Mouse (Mus musculus): Measurements from ENCODE around the gene Sept9. TPM values are rescaled to one million over a fixed set of nuclear protein-coding genes. Genes with fewer than 3 reads are reported as not detected.

Sept9 gene
- polyA plus RNA-seq (2012; rRNA removed) (76.5 and 78.7 TPM in 2 replicates), polyA plus RNA-seq (2014; fragmentation: Nextera tagmentation; extraction: Ambion mirVana) (125 and 136 TPM in 2 replicates)

GRCm38 (mm10) chr11:117199282-117200175, at the start of gene Sept9:
Gene Sept9 (plus strand): TSS chr11:117199661.
- H3K4me1 ChIP-seq (ENCODE audit: control insufficient read depth, insufficient read depth, low read length), result peaks cover 34% of the 10 kb centered on the region
- H3K4me2 ChIP-seq (replicated peaks; ENCODE audit: low read depth, low read length, severe bottlenecking), result peak within 1 kb of the TSS; percentile 91
- peak; percentile 8 for DNase-seq (ENCODE audit: low spot score)
- peaks cover 10% of the 10 kb centered on the region; the same call in 1 of the 2 replicates for H3K27me3 ChIP-seq (ENCODE audit: control insufficient read depth, insufficient read depth, low read length)
- 2% methylated on average over 58 of the region's 70 CpGs for WGBS
- H3K9me3 ChIP-seq (ENCODE audit: control insufficient read depth, low read length), result no peaks in the 10 kb centered on the region
- H3K9ac ChIP-seq (ENCODE audit: low read depth, low read length, severe bottlenecking), result peak within 1 kb of the TSS; percentile 58
- peak within 1 kb of the TSS; percentile 49 for H3K4me3 ChIP-seq (replicated peaks; ENCODE audit: low read length)
- H3K36me3 ChIP-seq (ENCODE audit: control insufficient read depth, insufficient read depth, low read length), result no peaks in the 10 kb centered on the region
- H3K27ac ChIP-seq (replicated peaks; ENCODE audit: low read depth, low read length), result no peak within 1 kb of the TSS
- ATAC-seq (ENCODE audit: low FRiP score, low read depth), result peak; percentile 44; the same call in 1 of the 2 replicates
- no peak for TF ChIP-seq POLR2A (IDR thresholded peaks at IDR 0.05; ENCODE audit: borderline replicate concordance, extremely low read depth, insufficient read depth, insufficient read length)

GRCm38 (mm10) chr11:117150467-117150966, 48.9 kb upstream of the Sept9 start:
- no peak for DNase-seq (ENCODE audit: low spot score)
- WGBS, result 75% methylated on average over 9 of the region's 9 CpGs
- H3K36me3 ChIP-seq (ENCODE audit: control insufficient read depth, insufficient read depth, low read length), result peaks cover 88% of the 10 kb centered on the region

GRCm38 (mm10) chr11:117151461-117151860, 48.0 kb upstream of the Sept9 start:
- Histone ChIP-seq H3K27me3 (ENCODE audit: control insufficient read depth, insufficient read depth, low read length) (no peaks in the 10 kb centered on the region), H3K9me3 (ENCODE audit: control insufficient read depth, low read length) (no peaks in the 10 kb centered on the region), H3K36me3 (ENCODE audit: control insufficient read depth, insufficient read depth, low read length) (peaks cover 89% of the 10 kb centered on the region), H3K4me1 (ENCODE audit: control insufficient read depth, insufficient read depth, low read length) (no peaks in the 10 kb centered on the region), H3K4me2 (replicated peaks; ENCODE audit: low read depth, low read length, severe bottlenecking) (no peak overlapping the region), H3K4me3 (replicated peaks; ENCODE audit: low read length) (no peak overlapping the region), H3K27ac (replicated peaks; ENCODE audit: low read depth, low read length) (no peak overlapping the region), H3K9ac (ENCODE audit: low read depth, low read length, severe bottlenecking) (no peak overlapping the region)
- 87% methylated on average over 7 of the region's 7 CpGs for WGBS
- ATAC-seq (ENCODE audit: low FRiP score, low read depth), result no peak
- TF ChIP-seq POLR2A (IDR thresholded peaks at IDR 0.05; ENCODE audit: borderline replicate concordance, extremely low read depth, insufficient read depth, insufficient read length), result no peak
- DNase-seq (ENCODE audit: low spot score), result no peak

More at GRCm38 (mm10) chr11:117150467-117150966, 48.9 kb upstream of the Sept9 start:
- no peak overlapping the region for H3K4me3 ChIP-seq (replicated peaks; ENCODE audit: low read length)
- ATAC-seq (ENCODE audit: low FRiP score, low read depth), result no peak
- H3K27ac ChIP-seq (replicated peaks; ENCODE audit: low read depth, low read length), result no peak overlapping the region
- no peak for TF ChIP-seq POLR2A (IDR thresholded peaks at IDR 0.05; ENCODE audit: borderline replicate concordance, extremely low read depth, insufficient read depth, insufficient read length)
- no peaks in the 10 kb centered on the region for H3K27me3 ChIP-seq (ENCODE audit: control insufficient read depth, insufficient read depth, low read length)
- H3K9ac ChIP-seq (ENCODE audit: low read depth, low read length, severe bottlenecking), result no peak overlapping the region
- H3K9me3 ChIP-seq (ENCODE audit: control insufficient read depth, low read length), result no peaks in the 10 kb centered on the region
- H3K4me2 ChIP-seq (replicated peaks; ENCODE audit: low read depth, low read length, severe bottlenecking), result no peak overlapping the region
- no peaks in the 10 kb centered on the region for H3K4me1 ChIP-seq (ENCODE audit: control insufficient read depth, insufficient read depth, low read length)

DNA sequence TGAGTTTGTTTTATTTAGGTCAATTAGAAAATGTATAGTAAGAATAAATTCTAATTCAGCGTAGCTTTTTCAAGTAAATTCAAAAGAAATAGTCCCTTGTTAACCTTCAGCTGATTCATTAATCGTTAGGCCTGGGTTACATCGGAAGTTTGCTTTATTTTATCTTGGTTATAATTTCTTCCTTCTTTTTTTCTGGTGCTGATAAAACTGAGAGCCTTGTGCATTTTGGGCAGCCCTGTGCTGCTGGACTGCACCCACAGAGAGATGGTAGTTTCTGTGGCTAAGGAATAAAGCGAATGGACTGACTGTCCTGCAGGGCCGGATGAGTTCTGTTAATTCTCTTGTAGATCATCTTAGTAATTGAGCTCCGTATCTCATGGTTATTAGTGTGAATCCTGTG, 46.9 kb upstream of the Sept9 start:
- no peak for TF ChIP-seq POLR2A (IDR thresholded peaks at IDR 0.05; ENCODE audit: borderline replicate concordance, extremely low read depth, insufficient read depth, insufficient read length)
- no peaks in the 10 kb centered on the region for H3K27me3 ChIP-seq (ENCODE audit: control insufficient read depth, insufficient read depth, low read length)
- peaks cover 87% of the 10 kb centered on the region for H3K36me3 ChIP-seq (ENCODE audit: control insufficient read depth, insufficient read depth, low read length)
- no peaks in the 10 kb centered on the region for H3K9me3 ChIP-seq (ENCODE audit: control insufficient read depth, low read length)
- no peaks in the 10 kb centered on the region for H3K4me1 ChIP-seq (ENCODE audit: control insufficient read depth, insufficient read depth, low read length)
- no peak overlapping the region for H3K27ac ChIP-seq (replicated peaks; ENCODE audit: low read depth, low read length)
- 72% methylated on average over 6 of the region's 6 CpGs for WGBS
- H3K4me2 ChIP-seq (replicated peaks; ENCODE audit: low read depth, low read length, severe bottlenecking), result no peak overlapping the region
- no peak overlapping the region for H3K9ac ChIP-seq (ENCODE audit: low read depth, low read length, severe bottlenecking)
- DNase-seq (ENCODE audit: low spot score) (no peak), ATAC-seq (ENCODE audit: low FRiP score, low read depth) (no peak)
- H3K4me3 ChIP-seq (replicated peaks; ENCODE audit: low read length), result no peak overlapping the region

- 78% methylated on average over 9 of the region's 9 CpGs for WGBS
- no peak overlapping the region for H3K4me3 ChIP-seq (replicated peaks; ENCODE audit: low read length)
- H3K27ac ChIP-seq (replicated peaks; ENCODE audit: low read depth, low read length), result no peak overlapping the region
- no peaks in the 10 kb centered on the region for H3K27me3 ChIP-seq (ENCODE audit: control insufficient read depth, insufficient read depth, low read length)
- H3K4me1 ChIP-seq (ENCODE audit: control insufficient read depth, insufficient read depth, low read length), result 0 out of 2 replicates have a peak, but pooled peaks cover 3% of the 10 kb centered on the region
- H3K4me2 ChIP-seq (replicated peaks; ENCODE audit: low read depth, low read length, severe bottlenecking), result no peak overlapping the region
- no peaks in the 10 kb centered on the region for H3K9me3 ChIP-seq (ENCODE audit: control insufficient read depth, low read length)
- DNase-seq (ENCODE audit: low spot score), result no peak
- peaks cover 87% of the 10 kb centered on the region for H3K36me3 ChIP-seq (ENCODE audit: control insufficient read depth, insufficient read depth, low read length)
- TF ChIP-seq POLR2A (IDR thresholded peaks at IDR 0.05; ENCODE audit: borderline replicate concordance, extremely low read depth, insufficient read depth, insufficient read length), result no peak
- H3K9ac ChIP-seq (ENCODE audit: low read depth, low read length, severe bottlenecking), result no peak overlapping the region
- ATAC-seq (ENCODE audit: low FRiP score, low read depth), result no peak
These were observed 45.9 kb upstream of the Sept9 start for GRCm38 (mm10) chr11:117153553-117153952.
